Mouse (Mus musculus): ENCODE data around the gene Vmn2r71.

DNA sequence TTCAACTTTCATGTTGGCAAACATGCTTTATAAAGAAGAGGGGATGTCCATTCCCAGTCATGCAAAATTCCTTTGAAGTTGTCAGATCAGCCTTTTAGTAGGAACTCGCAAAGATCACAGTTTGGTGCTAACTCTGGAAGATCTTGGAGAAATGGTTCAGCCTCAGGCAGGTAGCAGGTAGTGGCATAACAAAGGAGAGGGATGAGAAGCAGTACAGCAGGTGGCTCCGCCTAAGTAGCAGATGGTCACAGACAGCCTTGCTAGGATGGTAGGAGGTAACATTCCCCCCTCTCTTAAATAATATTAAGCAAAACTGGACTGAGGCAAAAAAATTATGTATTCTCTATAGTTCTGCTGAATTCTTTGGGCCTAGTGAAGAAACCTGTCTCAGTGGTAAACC lies 20.8 kb upstream of the Vmn2r71 start:
- TF ChIP-seq POLR2A (IDR thresholded peaks at IDR 0.05; ENCODE audit: insufficient read length, low read depth) (no peak), CEBPB (IDR thresholded peaks at IDR 0.05; ENCODE audit: insufficient read depth, poor library complexity, severe bottlenecking) (no peak), TCF12 (IDR thresholded peaks at IDR 0.05; ENCODE audit: insufficient read depth, poor library complexity, severe bottlenecking) (no peak), E2F4 (IDR thresholded peaks at IDR 0.05; ENCODE audit: insufficient read depth) (no peak), REST (IDR thresholded peaks at IDR 0.05; ENCODE audit: insufficient read depth, insufficient read length) (no peak)
